Mouse (Mus musculus) limb, embryonic 14.5 days (tissue): ENCODE data around the gene Ambp. TPM values are rescaled to one million over a fixed set of nuclear protein-coding genes. Genes with fewer than 3 reads are reported as not detected.

Experiments used
- ATAC-seq: fragments of 200-750 bp; cut with Nextera tagmentation; 2 replicates; pipeline ENCODE4 v1.8.0; 2017; ENCODE audit warnings: low read depth, moderate number of reproducible peaks, moderate TSS enrichment; ENCODE audit not compliant: low FRiP score
- DNase-seq: peaks from one replicate; pipeline ENCODE4 v3.0.0-alpha.2; 2015; ENCODE audit warnings: low spot score
- H3K27ac ChIP-seq: fragments of 300-500 bp; sonication (generic); replicated peaks from 2 replicates; pipeline ENCODE4 v1.5.1; 2014; ENCODE audit warnings: low read depth, mild to moderate bottlenecking, low read length, moderate library complexity, mixed read lengths
- H3K27me3 ChIP-seq: fragments of 300-500 bp; sonication (generic); 2 replicates; pipeline ENCODE4 v1.6.1; 2014; ENCODE audit warnings: low read length, mixed read lengths; ENCODE audit not compliant: control insufficient read depth, insufficient read depth
- H3K36me3 ChIP-seq: fragments of 300-500 bp; sonication (generic); 2 replicates; pipeline ENCODE4 v1.6.1; 2014; ENCODE audit warnings: mild to moderate bottlenecking, low read length, moderate library complexity, mixed read lengths; ENCODE audit not compliant: control insufficient read depth, insufficient read depth
- H3K4me1 ChIP-seq: fragments of 300-500 bp; sonication (generic); 2 replicates; pipeline ENCODE4 v1.6.1; 2014; ENCODE audit warnings: antibody characterized with exemption, low read length, mixed read lengths; ENCODE audit not compliant: control insufficient read depth, insufficient read depth
- H3K4me2 ChIP-seq: fragments of 300-500 bp; sonication (generic); replicated peaks from 2 replicates; pipeline ENCODE4 v1.6.1; 2014; ENCODE audit warnings: low read depth, mild to moderate bottlenecking, low read length, moderate library complexity; ENCODE audit not compliant: severe bottlenecking
- H3K4me3 ChIP-seq: fragments of 300-500 bp; sonication (generic); replicated peaks from 2 replicates; pipeline ENCODE4 v1.5.1; 2014; ENCODE audit warnings: low read length
- H3K9ac ChIP-seq: fragments of 300-500 bp; sonication (generic); 2 replicates; pipeline ENCODE4 v1.6.1; 2014; ENCODE audit warnings: mild to moderate bottlenecking, low read depth, low read length, moderate library complexity; ENCODE audit not compliant: severe bottlenecking
- H3K9me3 ChIP-seq: fragments of 300-500 bp; sonication (generic); 2 replicates; pipeline ENCODE4 v1.6.1; 2016; ENCODE audit warnings: low read length; ENCODE audit not compliant: control insufficient read depth
- POLR2A ChIP-seq: fragments of 200-500 bp; IDR thresholded peaks from 2 replicates; pipeline ENCODE4 v1.8.0; 2012; ENCODE audit warnings: inconsistent platforms, mild to moderate bottlenecking, moderate library complexity, borderline replicate concordance; ENCODE audit not compliant: insufficient read depth, insufficient read length; ENCODE audit errors: extremely low read depth
- WGBS: fragments of 180-500 bp; shearing (Covaris S2); extraction: QIAGEN DNeasy Blood & Tissue Kit; methylation state at CpG from one replicate; pipeline ENCODE4 v1.1.7; 2014; 5-methylcytosine and 5-hydroxymethylcytosine counted together
- polyA plus RNA-seq, 2 experiments: library from polyadenylated mRNA; depleted of rRNA in 1 of 2; stranded (reverse) in 1 of 2; unstranded in 1 of 2; fragments of >200 nt; fragmentation: Nextera tagmentation in 1 of 2; extraction: Ambion mirVana in 1 of 2; gene quantifications; 2 replicates each; pipeline versions ENCODE4 v1.2.1 to v1.2.3; 2012 to 2014

Ambp gene
- polyA plus RNA-seq (2012; rRNA removed) (0.14 and 0.31 TPM in 2 replicates), polyA plus RNA-seq (2014; fragmentation: Nextera tagmentation; extraction: Ambion mirVana) (not detected in 2 replicates)

- Histone ChIP-seq H3K36me3 (no peaks in the 10 kb centered on the region), H3K4me2 (no peak within 1 kb of the TSS), H3K4me1 (peaks cover 7% of the 10 kb centered on the region), H3K27ac (no peak within 1 kb of the TSS), H3K27me3 (no peaks in the 10 kb centered on the region), H3K4me3 (no peak within 1 kb of the TSS), H3K9ac (no peak within 1 kb of the TSS), H3K9me3 (no peaks in the 10 kb centered on the region)
- 61% methylated on average over 5 of the region's 5 CpGs for WGBS
- ATAC-seq, result no peak
- no peak for DNase-seq
- TF ChIP-seq POLR2A, result no peak
Observed at GRCm38 (mm10) chr4:63154699-63155098, at the start of gene Ambp. Ambp (minus strand) TSS chr4:63154799.

- no peaks in the 10 kb centered on the region for H3K27me3 ChIP-seq
- H3K27ac ChIP-seq, result no peak overlapping the region
- no peaks in the 10 kb centered on the region for H3K9me3 ChIP-seq
- no peaks in the 10 kb centered on the region for H3K36me3 ChIP-seq
- ATAC-seq, result no peak
- TF ChIP-seq POLR2A, result no peak
- H3K4me1 ChIP-seq, result 0 out of 2 replicates have a peak, but pooled peaks cover 7% of the 10 kb centered on the region
- no peak overlapping the region for H3K9ac ChIP-seq
- DNase-seq, result no peak
- WGBS, result 85% methylated on average over 7 of the region's 7 CpGs
- no peak overlapping the region for H3K4me2 ChIP-seq
- no peak overlapping the region for H3K4me3 ChIP-seq
Observed at GRCm38 (mm10) chr4:63203874-63204273, 49.3 kb upstream of the Ambp start.

GRCm38 (mm10) chr4:63199366-63199765, 44.8 kb upstream of the Ambp start:
- no peak overlapping the region for H3K4me3 ChIP-seq
- no peak for TF ChIP-seq POLR2A
- H3K36me3 ChIP-seq, result no peaks in the 10 kb centered on the region
- H3K27me3 ChIP-seq, result no peaks in the 10 kb centered on the region
- ATAC-seq (no peak), DNase-seq (no peak)
- H3K9me3 ChIP-seq, result no peaks in the 10 kb centered on the region
- H3K27ac ChIP-seq, result no peak overlapping the region
- 80% methylated on average over 5 of the region's 5 CpGs for WGBS
- 0 out of 2 replicates have a peak, but pooled peaks cover 5% of the 10 kb centered on the region for H3K4me1 ChIP-seq
- no peak overlapping the region for H3K4me2 ChIP-seq
- no peak overlapping the region for H3K9ac ChIP-seq

GRCm38 (mm10) chr4:63194366-63194765, 39.8 kb upstream of the Ambp start:
- Histone ChIP-seq H3K9me3 (no peaks in the 10 kb centered on the region), H3K4me1 (peaks cover 8% of the 10 kb centered on the region; the same call in 1 of the 2 replicates), H3K4me3 (no peak overlapping the region), H3K4me2 (no peak overlapping the region), H3K36me3 (no peaks in the 10 kb centered on the region), H3K27ac (no peak overlapping the region), H3K9ac (no peak overlapping the region), H3K27me3 (no peaks in the 10 kb centered on the region)
- no peak for ATAC-seq
- no peak for DNase-seq
- WGBS, result 76% methylated on average over 2 of the region's 2 CpGs
- no peak for TF ChIP-seq POLR2A

- no peak for ATAC-seq
- 48% methylated on average over 5 of the region's 5 CpGs for WGBS
Observed at GRCm38 (mm10) chr4:63191641-63192040, 37.0 kb upstream of the Ambp start.

More at GRCm38 (mm10) chr4:63191641-63192040, 37.0 kb upstream of the Ambp start:
- Histone ChIP-seq H3K9ac (no peak overlapping the region), H3K27ac (0 out of 2 replicates have a peak overlapping the region, but pooled peaks have one; percentile 33), H3K4me2 (no peak overlapping the region), H3K4me3 (no peak overlapping the region), H3K36me3 (no peaks in the 10 kb centered on the region), H3K9me3 (no peaks in the 10 kb centered on the region), H3K4me1 (peaks cover 24% of the 10 kb centered on the region), H3K27me3 (no peaks in the 10 kb centered on the region)
- no peak for TF ChIP-seq POLR2A
- no peak for DNase-seq
